Mouse (Mus musculus) spleen, adult 2 months (tissue): ENCODE results near the gene Kdelr2.

ENCODE experiments used
- CTCF ChIP-seq: fragments of 200-500 bp; IDR thresholded peaks from 2 replicates; pipeline ENCODE4 v1.5.1; 2011; ENCODE audit warnings: mild to moderate bottlenecking, inconsistent platforms; ENCODE audit not compliant: insufficient read depth, insufficient read length, insufficient replicate concordance; ENCODE audit errors: extremely low read depth
- POLR2A ChIP-seq: fragments of 200-500 bp; IDR thresholded peaks from 2 replicates; pipeline ENCODE4 v1.6.1; 2011; ENCODE audit warnings: low read depth, low read length, inconsistent platforms

DNA sequence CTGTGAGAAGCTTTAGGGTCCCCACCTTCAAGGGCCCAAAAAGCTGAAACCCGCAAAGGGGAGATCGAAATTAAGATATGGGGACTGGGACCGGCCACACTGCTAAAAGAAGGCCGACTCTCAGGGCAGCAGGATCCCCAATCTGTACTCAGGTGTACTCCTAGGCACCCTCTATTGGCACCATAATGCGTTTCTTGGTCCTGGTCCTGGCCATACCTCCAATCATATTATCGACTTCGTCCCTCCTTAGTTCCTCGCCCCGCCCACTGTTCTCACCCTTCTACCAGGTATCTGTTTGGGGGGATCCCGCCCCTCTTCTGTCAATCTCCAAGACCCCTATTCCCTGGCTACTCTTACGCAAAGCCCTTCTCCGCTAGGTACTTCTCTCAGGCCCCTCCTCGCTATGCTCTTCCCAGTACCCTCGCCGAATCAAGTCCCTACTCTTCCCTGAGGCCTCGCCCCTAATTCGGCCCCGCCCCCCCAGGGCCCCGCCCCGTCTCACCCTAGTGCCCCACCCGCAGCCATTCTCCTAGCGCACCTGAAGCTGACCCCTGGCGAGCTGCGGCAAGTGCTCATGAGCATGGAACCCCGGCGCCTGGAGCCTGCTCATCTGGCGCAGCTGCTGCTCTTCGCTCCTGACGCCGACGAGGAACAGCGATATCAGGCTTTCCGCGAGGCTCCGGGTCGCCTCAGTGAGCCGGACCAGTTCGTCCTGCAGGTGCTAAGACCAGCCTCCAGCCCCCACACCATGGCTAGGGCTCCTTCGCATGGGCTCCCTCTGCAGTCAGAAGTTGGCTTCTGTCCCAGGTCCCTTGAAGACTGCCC, 16.6 kb upstream of the Kdelr2 start:
- TF ChIP-seq CTCF (no peak), POLR2A (no peak)
